Mouse (Mus musculus) mammary gland, adult 2 months (tissue): ENCODE results near the gene Mrps18a. TPM values are rescaled to one million over a fixed set of nuclear protein-coding genes. Genes with fewer than 3 reads are reported as not detected.

ENCODE experiments used
- polyA plus RNA-seq: library from polyadenylated mRNA; depleted of rRNA; stranded (reverse); fragments of >200 nt; gene quantifications from 2 replicates; pipeline ENCODE4 v1.2.3, GENCODE M21; 2012; ENCODE audit warnings: low replicate concordance; rRNA removed

Gene Mrps18a
- polyA plus RNA-seq: 36.4 and 54.9 TPM in 2 replicates

GRCm38 (mm10) chr17:46110402-46111289 is at the start of gene Mrps18a:
Mrps18a (plus strand) TSS chr17:46110986.

DNA sequence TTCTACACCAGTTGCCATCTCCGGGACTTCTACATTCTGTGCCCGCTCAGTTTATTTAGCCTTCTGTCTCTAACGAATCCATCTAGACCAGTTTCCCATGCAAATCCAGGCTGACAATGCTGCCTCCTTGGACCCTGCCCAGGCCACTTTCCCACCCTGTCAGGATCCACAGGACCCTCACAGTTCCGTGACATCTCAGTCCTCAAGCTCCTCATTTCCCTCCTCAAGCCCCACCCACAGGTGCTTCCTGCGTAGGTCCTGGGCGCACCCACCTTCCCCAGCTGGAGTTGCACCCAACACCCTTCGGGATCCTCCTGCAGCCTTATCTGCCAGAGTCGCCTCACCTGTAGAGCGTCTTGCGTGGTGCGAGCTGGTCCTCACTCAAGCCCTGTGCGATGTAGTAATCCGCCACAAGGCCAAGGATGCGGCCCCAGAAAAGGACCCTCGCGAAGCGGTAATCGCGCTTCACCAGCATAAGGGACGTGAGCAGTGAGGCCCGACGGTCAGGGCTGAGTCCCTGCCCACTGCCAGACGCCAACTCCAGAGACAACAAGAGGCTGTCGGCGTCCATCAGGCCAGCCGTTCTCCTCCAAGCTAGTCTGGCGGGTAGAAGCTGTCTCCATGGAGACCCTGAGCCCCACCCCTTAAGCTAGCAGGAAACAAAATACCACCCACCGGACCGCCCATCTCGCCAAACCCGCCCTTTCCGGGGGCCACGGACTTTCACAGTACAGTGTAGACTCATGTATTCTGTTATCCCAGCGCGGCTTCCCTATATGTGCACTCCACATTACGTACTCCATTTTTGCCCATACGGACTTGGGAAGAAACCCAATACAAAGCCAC is 33.0 kb downstream of the Mrps18a start, which contains the start of gene Rsph9:
Gene Rsph9 (minus strand): TSS at position 639 of the 846 bp plus-strand sequence.

DNA sequence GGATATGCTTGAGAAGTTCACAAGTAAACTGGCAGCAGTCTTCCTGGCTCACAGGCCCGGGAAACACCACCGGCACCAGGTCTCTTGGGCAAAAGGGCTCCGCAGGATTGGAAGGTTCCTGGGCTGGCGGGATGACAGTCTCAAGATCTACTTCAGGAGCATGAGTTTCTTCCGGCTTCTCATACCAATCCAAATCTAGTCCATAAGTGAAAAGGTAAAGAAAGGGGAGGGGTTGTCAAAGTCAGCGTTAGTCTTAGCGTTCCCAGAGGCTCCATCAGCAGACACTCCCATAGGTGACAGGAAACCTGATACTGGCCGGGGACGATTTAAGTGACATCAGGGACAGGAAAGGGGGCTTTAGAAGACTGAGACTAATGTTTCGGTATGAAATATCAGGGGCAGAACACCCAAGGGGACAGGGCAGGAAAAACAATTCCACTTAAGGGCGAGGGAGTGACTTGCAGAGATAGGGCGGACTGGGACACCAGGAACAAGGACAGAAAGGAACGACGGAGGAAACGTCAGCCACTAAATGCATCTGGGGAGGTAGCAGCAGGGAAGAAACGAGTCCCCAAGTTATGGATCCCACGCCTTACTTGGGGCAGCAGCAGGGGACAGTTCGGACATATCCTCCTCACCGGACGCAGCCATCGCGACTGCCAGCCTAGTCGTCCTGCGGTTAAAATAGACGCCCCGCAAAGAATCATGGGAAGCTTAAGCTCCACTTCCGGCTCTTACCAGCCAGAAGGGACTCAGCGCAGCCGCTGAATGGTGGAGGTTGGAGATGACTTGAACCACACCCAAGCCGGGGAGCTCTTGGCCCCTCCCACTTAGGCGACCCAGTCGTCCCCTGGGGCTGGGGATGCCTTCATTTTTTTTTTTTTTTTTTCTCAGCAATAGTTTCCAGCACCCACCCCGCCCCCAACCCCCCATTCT is 42.3 kb downstream of the Mrps18a start, which contains the start of gene Mad2l1bp:
Gene Mad2l1bp (minus strand): TSS at position 707 of the 936 bp plus-strand sequence.

GRCm38 (mm10) chr17:46160686-46161085 is 49.9 kb downstream of the Mrps18a start, which contains the start of gene Gtpbp2:
Gtpbp2 (plus strand) TSS chr17:46161032.

Other genes with a start within 250 kb of the Mrps18a start
- gene Vegfa, start 78.6 kb upstream of the Mrps18a start, polyA plus RNA-seq: 326 and 345 TPM in 2 replicates
- 5.0 and 6.8 TPM in 2 replicates for gene Rsph9, start 33.2 kb downstream of the Mrps18a start, polyA plus RNA-seq
- 15.7 and 17.7 TPM in 2 replicates for gene Mad2l1bp, start 42.6 kb downstream of the Mrps18a start, polyA plus RNA-seq
- gene Gtpbp2, start 50.0 kb downstream of the Mrps18a start, polyA plus RNA-seq: 130 and 159 TPM in 2 replicates
- gene Polh, start 91.7 kb downstream of the Mrps18a start, polyA plus RNA-seq: 5.6 and 7.7 TPM in 2 replicates
- 17.5 and 23.7 TPM in 2 replicates for gene Xpo5, start 91.8 kb downstream of the Mrps18a start, polyA plus RNA-seq
- gene Polr1c, start 137.1 kb downstream of the Mrps18a start, polyA plus RNA-seq: 30.8 and 44.5 TPM in 2 replicates
- gene Yipf3, start 137.1 kb downstream of the Mrps18a start, polyA plus RNA-seq: 286 and 320 TPM in 2 replicates
- gene Lrrc73, start 142.5 kb downstream of the Mrps18a start, polyA plus RNA-seq: 1.2 and 2.9 TPM in 2 replicates
- gene Tjap1, start 172.0 kb downstream of the Mrps18a start, polyA plus RNA-seq: 38.5 and 59.6 TPM in 2 replicates
- 1.8 and 2.0 TPM in 2 replicates for gene Dlk2, start 186.4 kb downstream of the Mrps18a start, polyA plus RNA-seq
- gene Abcc10, start 217.4 kb downstream of the Mrps18a start, polyA plus RNA-seq: 22.9 and 27.6 TPM in 2 replicates